Mouse (Mus musculus) testis, adult 2 months (tissue): ENCODE data around the gene Ubxn10.

Experiments
- CTCF ChIP-seq: fragments of 200-500 bp; IDR thresholded peaks from 2 replicates; pipeline ENCODE4 v1.5.1; 2012; ENCODE audit warnings: low read depth, mild to moderate bottlenecking, inconsistent platforms, low read length, moderate library complexity; ENCODE audit not compliant: control insufficient read depth, insufficient read depth, insufficient replicate concordance
- POLR2A ChIP-seq: fragments of 200-500 bp; IDR thresholded peaks from 2 replicates; pipeline ENCODE4 v1.6.1; 2012; ENCODE audit warnings: low read depth, mild to moderate bottlenecking, inconsistent platforms, low read length, moderate library complexity; ENCODE audit not compliant: control insufficient read depth

- TF ChIP-seq CTCF (no peak), POLR2A (no peak)
Observed at GRCm38 (mm10) chr4:138746866-138747265, 9.9 kb upstream of the Ubxn10 start.
